Mouse (Mus musculus): ENCODE measurements around the gene Gm11020.

Gm11020 gene

GRCm38 (mm10) chr8:104342426-104342825, 21.1 kb downstream of the Gm11020 start:
- DNase-seq (ENCODE audit: low spot score) = no peak

GRCm38 (mm10) chr8:104343957-104344356, 22.6 kb downstream of the Gm11020 start:
- peak; percentile 92 for DNase-seq (ENCODE audit: low spot score)

DNA sequence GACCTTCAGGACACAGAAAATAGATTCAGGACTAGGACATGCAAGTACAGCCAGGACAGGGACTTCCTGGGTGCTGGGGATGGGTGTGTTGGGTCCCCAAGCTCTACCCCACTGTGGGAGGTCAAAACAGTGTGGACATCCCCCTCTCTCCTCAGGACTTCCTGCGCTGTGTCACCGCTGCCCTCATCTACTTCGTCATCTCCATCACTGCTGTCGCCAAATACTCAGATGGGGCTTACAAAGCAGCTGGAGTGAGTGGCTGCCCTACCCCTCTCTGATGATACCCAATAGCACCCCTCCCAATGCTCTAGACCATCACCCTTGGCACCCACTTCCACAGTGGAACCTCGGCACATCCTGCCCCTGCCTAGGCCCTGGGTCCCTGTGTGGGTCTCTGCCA, 23.3 kb downstream of the Gm11020 start:
- DNase-seq (ENCODE audit: low spot score) = no peak

DNA sequence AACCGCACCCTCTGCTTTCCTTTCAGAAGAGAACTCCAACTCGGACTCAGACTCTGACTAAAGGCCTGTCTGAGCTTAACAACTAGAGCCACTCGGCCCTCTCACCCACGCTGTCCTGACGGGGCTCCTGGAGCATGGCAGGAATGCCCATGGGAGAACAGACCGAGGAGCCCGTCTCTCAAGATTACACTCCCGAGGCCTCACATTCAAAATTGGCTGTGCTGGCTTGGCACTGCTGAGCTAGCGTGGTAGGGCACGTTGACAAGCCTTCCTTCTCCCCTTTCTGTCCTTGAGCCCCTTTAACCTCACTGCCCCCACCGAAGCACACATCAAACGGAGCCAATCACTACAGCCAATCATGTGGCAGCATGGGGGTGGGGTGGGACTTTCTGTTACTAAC, 25.3 kb downstream of the Gm11020 start:
- no peak for DNase-seq (ENCODE audit: low spot score)

GRCm38 (mm10) chr8:104348971-104349370, 27.6 kb downstream of the Gm11020 start:
- DNase-seq (ENCODE audit: low spot score) = no peak

GRCm38 (mm10) chr8:104350047-104350446, 28.7 kb downstream of the Gm11020 start:
- no peak for DNase-seq (ENCODE audit: low spot score)

- DNase-seq (ENCODE audit: low spot score) = no peak
Observed at GRCm38 (mm10) chr8:104353186-104353585, 31.8 kb downstream of the Gm11020 start.

GRCm38 (mm10) chr8:104354504-104354903, 33.1 kb downstream of the Gm11020 start:
- no peak for DNase-seq (ENCODE audit: low spot score)

DNA sequence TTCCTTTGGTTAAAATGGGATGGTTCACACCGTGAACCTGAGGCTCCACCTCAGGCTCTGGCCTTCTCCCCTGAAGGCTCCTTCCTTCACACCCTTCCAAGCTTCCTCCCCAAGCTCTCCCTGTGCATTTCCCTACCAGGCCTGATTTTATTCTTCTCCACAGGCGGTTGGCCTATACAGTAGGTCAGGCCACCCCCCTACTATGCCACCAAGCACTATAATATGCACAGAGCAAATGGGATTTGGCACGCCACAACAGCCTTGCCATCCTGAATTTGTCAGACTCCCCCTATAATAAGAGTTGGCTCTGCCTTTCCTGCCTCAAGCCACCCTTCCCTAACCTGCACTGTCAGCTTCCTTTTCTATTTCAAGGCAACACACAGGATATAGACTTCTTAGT, 37.3 kb downstream of the Gm11020 start:
- no peak for DNase-seq (ENCODE audit: low spot score)

DNA sequence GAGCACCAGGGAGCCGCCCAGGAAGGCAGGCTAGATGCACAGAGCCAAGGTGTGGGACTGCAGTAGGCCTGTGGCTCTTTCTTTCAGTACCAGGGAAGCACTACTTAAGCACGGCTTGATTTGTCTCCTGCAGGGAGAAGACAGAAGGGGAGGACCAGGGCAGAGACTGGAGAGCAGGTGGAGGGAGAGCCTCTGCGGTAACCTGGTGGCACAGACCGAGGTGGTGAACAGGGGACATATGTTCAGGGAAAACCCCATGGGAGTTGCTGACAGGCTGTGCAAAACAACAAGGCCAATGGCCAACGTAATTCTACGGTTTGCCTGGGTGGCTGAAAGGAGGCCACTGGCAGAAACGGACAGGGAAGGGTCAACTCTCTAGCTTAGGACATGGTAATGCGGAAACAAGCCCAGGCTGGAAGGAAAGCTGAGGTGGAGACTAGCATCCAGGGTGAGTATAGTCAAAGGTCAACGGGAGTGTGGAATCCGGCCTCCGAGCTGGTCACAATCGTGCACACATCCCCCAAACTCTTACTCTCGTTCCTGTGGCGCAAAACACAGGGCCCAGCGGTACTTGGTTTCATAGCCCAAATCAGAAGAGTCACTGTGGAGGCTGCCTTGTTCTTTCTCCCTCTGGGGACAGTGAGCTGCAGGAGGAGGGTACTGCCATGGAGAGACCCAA, 38.5 kb downstream of the Gm11020 start:
- no peak for DNase-seq (ENCODE audit: low spot score)

- no peak for DNase-seq (ENCODE audit: low spot score)
Observed at GRCm38 (mm10) chr8:104365695-104366094, 44.3 kb downstream of the Gm11020 start.

GRCm38 (mm10) chr8:104367398-104367797, 46.0 kb downstream of the Gm11020 start:
- no peak for DNase-seq (ENCODE audit: low spot score)

DNA sequence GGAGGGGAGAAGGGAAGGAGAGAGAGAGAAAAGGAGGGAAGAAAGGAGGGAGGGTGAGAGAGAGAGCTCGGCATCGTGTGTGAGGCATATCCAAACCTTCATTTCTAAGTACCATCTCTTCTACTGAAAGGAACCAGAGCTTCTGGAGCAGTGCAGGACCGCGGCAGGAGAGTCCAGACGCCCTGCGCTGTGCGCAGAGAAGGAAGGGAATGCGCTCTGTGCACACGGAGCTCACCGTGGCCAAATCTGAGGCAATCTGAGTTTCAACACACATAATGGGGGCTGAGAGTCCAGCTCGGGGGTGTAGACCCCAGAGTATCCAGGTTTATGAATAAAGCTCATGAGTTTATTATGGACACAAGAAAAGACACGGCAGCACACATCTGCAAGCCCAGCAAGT, 48.2 kb downstream of the Gm11020 start:
- no peak for DNase-seq (ENCODE audit: low spot score)

- DNase-seq (ENCODE audit: low spot score) = no peak
Observed at GRCm38 (mm10) chr8:104370071-104370470, 48.7 kb downstream of the Gm11020 start.

- DNase-seq (ENCODE audit: low spot score) = no peak
Observed at GRCm38 (mm10) chr8:104371121-104371520, 49.8 kb downstream of the Gm11020 start.

All from MN1 (cell line).